Mouse (Mus musculus) kidney, embryonic 14.5 days (tissue): ENCODE results near the gene Lrba. TPM values are rescaled to one million over a fixed set of nuclear protein-coding genes. Genes with fewer than 3 reads are reported as not detected.

ENCODE experiments used
- ATAC-seq: fragments of 200-750 bp; cut with Nextera tagmentation; 2 replicates; pipeline ENCODE4 v1.8.0; 2017; ENCODE audit warnings: moderate number of reproducible peaks, mild to moderate bottlenecking, moderate TSS enrichment, moderate library complexity; ENCODE audit not compliant: low FRiP score, low TSS enrichment
- H3K27ac ChIP-seq: fragments of 300-500 bp; sonication (generic); 2 replicates; pipeline ENCODE4 v1.5.1; 2014; ENCODE audit warnings: low read depth, mild to moderate bottlenecking, low read length, moderate library complexity, mixed read lengths
- H3K27me3 ChIP-seq: fragments of 300-500 bp; sonication (generic); 2 replicates; pipeline ENCODE4 v1.6.1; 2014; ENCODE audit warnings: mild to moderate bottlenecking, low read length; ENCODE audit not compliant: control insufficient read depth, insufficient read depth
- H3K36me3 ChIP-seq: fragments of 300-500 bp; sonication (generic); 2 replicates; pipeline ENCODE4 v1.6.1; 2014; ENCODE audit warnings: low read length, mixed read lengths; ENCODE audit not compliant: control insufficient read depth, insufficient read depth
- H3K4me1 ChIP-seq: fragments of 300-500 bp; sonication (generic); 2 replicates; pipeline ENCODE4 v1.6.1; 2014; ENCODE audit warnings: low read length, mixed read lengths; ENCODE audit not compliant: control insufficient read depth, insufficient read depth
- H3K4me2 ChIP-seq: fragments of 300-500 bp; sonication (generic); replicated peaks from 2 replicates; pipeline ENCODE4 v1.6.1; 2014; ENCODE audit warnings: low read depth, mild to moderate bottlenecking, low read length
- H3K4me3 ChIP-seq: fragments of 300-500 bp; sonication (generic); 2 replicates; pipeline ENCODE4 v1.5.1; 2014; ENCODE audit warnings: mild to moderate bottlenecking, low read length
- H3K9ac ChIP-seq: fragments of 300-500 bp; sonication (generic); 2 replicates; pipeline ENCODE4 v1.6.1; 2014; ENCODE audit warnings: low read depth, mild to moderate bottlenecking, low read length, moderate library complexity
- H3K9me3 ChIP-seq: fragments of 300-500 bp; sonication (generic); 2 replicates; pipeline ENCODE4 v1.6.1; 2016; ENCODE audit warnings: low read length; ENCODE audit not compliant: control insufficient read depth
- WGBS: fragments of 180-500 bp; shearing (Covaris S2); extraction: QIAGEN DNeasy Blood & Tissue Kit; methylation state at CpG from one replicate; pipeline ENCODE4 v1.1.7; 2014; 5-methylcytosine and 5-hydroxymethylcytosine counted together
- polyA plus RNA-seq: library from polyadenylated mRNA; unstranded; fragments of >200 nt; fragmentation: Nextera tagmentation; extraction: Ambion mirVana; gene quantifications from 2 replicates; pipeline ENCODE4 v1.2.1, GENCODE M21; 2014

Lrba gene
- polyA plus RNA-seq, 1 experiment from 2014 or later = 13.4 TPM

DNA sequence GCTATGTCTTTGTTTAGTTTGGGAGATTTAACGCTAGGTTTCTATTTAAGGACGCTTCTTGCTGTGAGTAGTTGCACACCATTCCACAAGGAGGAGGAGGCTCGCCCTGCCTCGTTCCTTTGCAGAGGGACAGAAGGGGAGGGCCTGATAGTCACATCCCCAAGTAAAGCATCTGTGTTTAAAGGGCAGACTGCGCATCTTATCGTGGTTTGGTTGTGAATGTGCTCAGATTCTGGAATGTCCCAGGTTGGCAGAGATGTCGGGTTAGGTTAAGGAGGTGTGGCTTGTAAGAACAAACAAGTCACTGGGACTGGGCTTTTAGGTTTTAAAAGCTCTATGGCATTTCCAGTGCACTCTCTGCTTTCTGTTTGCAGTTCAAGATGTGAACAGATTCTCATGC, 464.8 kb downstream of the Lrba start:
- no peak overlapping the region for H3K4me2 ChIP-seq
- no peaks in the 10 kb centered on the region for H3K36me3 ChIP-seq
- ATAC-seq = no peak
- H3K27ac ChIP-seq = no peak overlapping the region
- H3K4me3 ChIP-seq = no peak overlapping the region
- H3K27me3 ChIP-seq = no peaks in the 10 kb centered on the region
- H3K4me1 ChIP-seq = no peaks in the 10 kb centered on the region
- no peaks in the 10 kb centered on the region for H3K9me3 ChIP-seq
- 32% methylated on average over 7 of the region's 7 CpGs for WGBS
- H3K9ac ChIP-seq = no peak overlapping the region

DNA sequence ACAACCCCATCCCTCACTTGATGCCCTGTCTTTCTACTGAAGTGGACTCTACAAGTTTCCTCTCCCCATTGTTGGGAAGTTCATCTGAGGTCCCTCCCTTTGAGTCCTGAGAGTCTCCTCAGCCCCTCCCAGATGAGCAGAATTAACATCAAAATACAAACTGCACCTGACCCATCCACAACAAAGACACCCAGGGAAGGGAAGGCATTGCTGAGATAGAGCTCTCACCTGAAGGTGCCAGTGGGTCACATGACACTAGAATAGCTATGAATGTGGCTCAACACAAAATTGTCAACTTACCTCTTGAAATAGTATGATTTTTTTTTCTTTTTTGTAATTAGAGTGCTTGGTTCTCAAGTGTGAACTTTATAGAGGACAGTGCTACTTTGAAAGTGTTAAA, 468.3 kb downstream of the Lrba start:
- Histone ChIP-seq H3K36me3 (no peaks in the 10 kb centered on the region), H3K4me3 (no peak overlapping the region), H3K9ac (no peak overlapping the region), H3K27me3 (no peaks in the 10 kb centered on the region), H3K4me2 (no peak overlapping the region), H3K27ac (no peak overlapping the region), H3K4me1 (no peaks in the 10 kb centered on the region), H3K9me3 (no peaks in the 10 kb centered on the region)
- no peak for ATAC-seq

DNA sequence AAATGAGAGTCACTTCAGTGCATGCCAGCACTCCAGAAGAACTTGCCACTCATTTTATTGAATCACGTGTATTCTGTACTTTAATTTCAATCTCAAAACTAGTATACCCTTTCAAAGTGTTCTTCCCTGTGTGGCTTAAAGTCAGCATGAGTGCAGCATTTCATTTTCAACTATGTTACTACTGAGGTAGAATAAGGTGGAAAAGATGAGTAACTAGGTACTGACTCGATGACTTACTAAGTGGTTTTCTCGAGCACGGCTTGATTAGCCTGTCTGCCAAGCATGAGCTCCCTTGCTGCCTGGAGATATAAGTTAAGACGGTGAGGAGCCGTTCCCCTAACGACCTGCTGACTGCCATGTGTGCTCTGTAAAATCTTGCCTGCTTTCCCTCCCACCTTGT, 469.1 kb downstream of the Lrba start:
- no peak for ATAC-seq
- no peak overlapping the region for H3K9ac ChIP-seq
- no peak overlapping the region for H3K27ac ChIP-seq
- H3K27me3 ChIP-seq = no peaks in the 10 kb centered on the region
- no peak overlapping the region for H3K4me3 ChIP-seq
- H3K9me3 ChIP-seq = no peaks in the 10 kb centered on the region
- H3K36me3 ChIP-seq = no peaks in the 10 kb centered on the region
- no peaks in the 10 kb centered on the region for H3K4me1 ChIP-seq
- WGBS = 72% methylated on average over 7 of the region's 7 CpGs
- no peak overlapping the region for H3K4me2 ChIP-seq

DNA sequence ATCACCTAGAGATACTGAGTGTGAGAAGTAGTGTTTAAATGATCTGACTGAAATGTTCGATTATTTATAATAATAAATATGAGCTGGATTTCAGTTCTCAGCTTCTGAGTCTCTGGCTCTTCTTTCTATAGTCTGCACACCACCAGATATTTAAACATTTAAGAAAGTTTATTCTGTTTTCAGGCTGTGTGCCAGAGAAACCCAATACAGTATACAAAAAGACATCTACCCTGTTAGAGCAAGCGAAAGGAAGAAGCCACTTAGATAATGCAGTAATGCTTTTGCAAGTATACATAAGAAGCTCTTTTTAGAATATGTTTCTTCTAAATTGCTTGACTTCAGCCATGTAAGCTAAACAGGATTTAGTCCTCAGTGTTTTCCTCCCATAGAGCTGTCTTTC, 474.5 kb downstream of the Lrba start:
- 87% methylated on average over 2 of the region's 2 CpGs for WGBS
- no peak overlapping the region for H3K27ac ChIP-seq

DNA sequence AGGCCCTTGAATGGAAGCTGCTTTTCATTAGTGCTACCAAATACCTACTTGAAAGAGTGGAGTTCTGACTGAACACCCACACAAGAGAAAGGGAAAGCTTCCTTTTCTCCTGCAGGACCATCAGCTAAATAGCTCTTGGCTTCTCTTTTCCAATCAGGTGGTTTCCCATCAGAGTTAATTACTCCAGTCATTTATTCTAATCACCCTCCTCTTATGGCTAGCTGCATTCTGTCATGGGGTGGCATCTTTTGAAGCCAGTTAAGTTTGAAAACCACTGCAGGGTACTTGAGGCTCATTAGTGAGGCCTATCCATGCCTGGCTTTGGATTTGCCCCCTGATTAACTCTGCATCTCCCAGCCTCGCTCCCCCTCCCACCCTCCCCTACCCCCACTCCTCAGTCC, 476.7 kb downstream of the Lrba start:
- Histone ChIP-seq H3K9ac (no peak overlapping the region), H3K9me3 (no peaks in the 10 kb centered on the region), H3K4me2 (no peak overlapping the region), H3K27me3 (no peaks in the 10 kb centered on the region), H3K4me3 (no peak overlapping the region), H3K27ac (no peak overlapping the region), H3K4me1 (0 out of 2 replicates have a peak, but pooled peaks cover 7% of the 10 kb centered on the region), H3K36me3 (no peaks in the 10 kb centered on the region)
- WGBS = 14% methylated on average over 1 of the region's 1 CpGs
- no peak for ATAC-seq

More for the DNA sequence above, 474.5 kb downstream of the Lrba start:
- Histone ChIP-seq H3K27me3 (no peaks in the 10 kb centered on the region), H3K4me3 (no peak overlapping the region), H3K9ac (no peak overlapping the region), H3K9me3 (no peaks in the 10 kb centered on the region), H3K4me1 (0 out of 2 replicates have a peak, but pooled peaks cover 7% of the 10 kb centered on the region), H3K4me2 (no peak overlapping the region), H3K36me3 (no peaks in the 10 kb centered on the region)
- ATAC-seq = no peak

DNA sequence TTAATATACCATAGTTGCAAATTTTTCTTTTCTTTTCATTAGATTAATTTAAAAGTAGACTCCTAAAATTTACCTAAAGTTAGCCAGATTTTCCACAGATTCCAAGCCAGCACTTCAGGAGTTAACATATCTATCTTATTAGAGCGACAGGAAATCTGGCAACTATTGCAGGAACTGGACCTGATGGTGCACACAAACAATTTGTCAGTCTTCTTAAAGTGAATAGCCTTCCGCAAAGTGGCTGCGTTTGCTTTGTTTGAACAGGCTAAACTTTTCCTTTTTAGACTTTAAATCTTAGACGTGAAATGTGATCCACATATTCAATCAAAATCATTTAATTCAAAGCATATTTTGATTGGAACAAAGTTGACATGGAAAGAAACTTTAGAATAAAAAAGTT, 485.0 kb downstream of the Lrba start:
- Histone ChIP-seq H3K4me2 (no peak overlapping the region), H3K9me3 (no peaks in the 10 kb centered on the region), H3K4me3 (no peak overlapping the region), H3K9ac (no peak overlapping the region), H3K36me3 (no peaks in the 10 kb centered on the region), H3K27ac (no peak overlapping the region), H3K27me3 (no peaks in the 10 kb centered on the region), H3K4me1 (no peaks in the 10 kb centered on the region)
- ATAC-seq = no peak
- 32% methylated on average over 4 of the region's 4 CpGs for WGBS

DNA sequence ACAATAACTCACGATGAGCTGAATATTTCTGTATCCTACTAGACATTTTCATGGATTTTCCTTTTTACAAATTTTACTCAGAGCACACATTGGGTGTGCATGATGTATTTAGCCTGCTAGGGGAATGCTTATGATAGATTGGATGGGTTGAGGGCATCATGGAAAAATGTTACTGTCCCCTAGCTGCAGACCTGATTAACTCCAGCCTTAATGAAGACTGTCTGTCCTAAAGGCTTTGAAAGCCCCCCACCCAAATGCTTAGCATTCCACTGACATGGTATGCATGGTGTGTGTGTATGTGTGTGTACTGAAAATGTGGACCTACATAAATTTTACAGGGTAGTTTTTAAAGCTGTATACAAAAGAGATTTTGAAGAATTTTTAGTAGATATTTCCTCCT, 487.1 kb downstream of the Lrba start:
- Histone ChIP-seq H3K4me1 (no peaks in the 10 kb centered on the region), H3K9me3 (no peaks in the 10 kb centered on the region), H3K4me3 (no peak overlapping the region), H3K4me2 (no peak overlapping the region), H3K36me3 (no peaks in the 10 kb centered on the region), H3K27ac (no peak overlapping the region), H3K27me3 (no peaks in the 10 kb centered on the region), H3K9ac (no peak overlapping the region)
- 75% methylated on average over 1 of the region's 1 CpGs for WGBS
- no peak for ATAC-seq

DNA sequence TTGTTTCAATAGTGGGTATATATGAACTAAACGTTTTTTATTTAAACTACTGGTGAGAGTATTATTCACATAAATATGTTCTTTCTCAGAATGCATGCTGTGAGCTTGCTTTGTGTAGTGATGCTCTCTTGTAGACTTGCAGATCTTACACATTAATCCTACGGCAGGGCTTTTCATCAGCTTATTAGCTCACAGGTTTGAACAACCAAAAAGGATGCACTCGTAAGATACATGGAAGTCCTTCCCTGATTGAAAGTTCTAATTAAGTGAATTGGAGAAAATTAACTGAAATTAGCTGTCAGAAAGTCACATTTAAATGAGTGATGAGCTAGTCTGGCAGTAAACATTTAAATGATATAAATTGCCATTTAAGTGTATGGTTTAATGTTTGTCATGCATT, 488.3 kb downstream of the Lrba start:
- no peaks in the 10 kb centered on the region for H3K9me3 ChIP-seq
- no peaks in the 10 kb centered on the region for H3K4me1 ChIP-seq
- 71% methylated on average over 3 of the region's 3 CpGs for WGBS
- ATAC-seq = no peak
- H3K27me3 ChIP-seq = no peaks in the 10 kb centered on the region
- H3K4me3 ChIP-seq = no peak overlapping the region
- no peak overlapping the region for H3K9ac ChIP-seq
- H3K27ac ChIP-seq = no peak overlapping the region
- no peak overlapping the region for H3K4me2 ChIP-seq
- no peaks in the 10 kb centered on the region for H3K36me3 ChIP-seq

DNA sequence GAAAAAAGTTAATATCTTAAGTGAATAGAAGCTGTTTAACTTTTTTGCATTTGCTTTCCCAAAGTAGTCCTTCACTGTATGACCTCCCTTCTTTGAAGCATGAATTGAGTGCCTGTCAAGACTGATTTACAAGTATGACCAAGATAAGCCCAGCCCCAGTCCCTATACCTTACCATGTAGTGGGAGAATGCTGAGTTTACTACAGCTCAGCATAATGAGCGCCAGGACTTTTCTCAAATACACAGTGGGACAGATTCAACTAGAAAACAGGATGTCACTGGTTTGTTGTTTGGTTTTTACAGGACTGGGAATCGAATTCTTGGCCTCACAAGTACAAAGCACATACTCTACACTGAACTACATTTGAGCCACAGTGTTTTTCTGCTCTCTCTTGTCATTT, 490.0 kb downstream of the Lrba start:
- Histone ChIP-seq H3K4me2 (no peak overlapping the region), H3K4me3 (no peak overlapping the region), H3K36me3 (no peaks in the 10 kb centered on the region), H3K9ac (no peak overlapping the region), H3K27ac (no peak overlapping the region), H3K9me3 (no peaks in the 10 kb centered on the region), H3K27me3 (no peaks in the 10 kb centered on the region), H3K4me1 (no peaks in the 10 kb centered on the region)
- 66% methylated on average over 2 of the region's 2 CpGs for WGBS
- no peak for ATAC-seq
